Mouse (Mus musculus) layer of hippocampus, adult 9-10 months (tissue): ENCODE data around the gene Sacs.

Source experiments
- DNase-seq: peaks from one replicate; pipeline ENCODE4 v3.0.0; 2022; ENCODE audit warnings: low spot score

Sacs gene

GRCm38 (mm10) chr14:61237101-61237654 lies 98.9 kb downstream of the Sacs start:
- DNase-seq = no peak

- DNase-seq = no peak
These were observed 100.5 kb downstream of the Sacs start for GRCm38 (mm10) chr14:61238751-61239150.

GRCm38 (mm10) chr14:61242611-61243010 lies 104.4 kb downstream of the Sacs start:
- no peak for DNase-seq

- DNase-seq = no peak
These were observed 108.2 kb downstream of the Sacs start for GRCm38 (mm10) chr14:61246444-61246843.

GRCm38 (mm10) chr14:61252596-61253388 lies 114.5 kb downstream of the Sacs start:
- DNase-seq = no peak

- no peak for DNase-seq
These were observed 120.1 kb downstream of the Sacs start, which contains the start of gene Sgcg for GRCm38 (mm10) chr14:61258352-61258751. Gene Sgcg (minus strand): TSS chr14:61258490.

GRCm38 (mm10) chr14:61259084-61259483 lies 120.8 kb downstream of the Sacs start:
- no peak for DNase-seq

- no peak for DNase-seq
These were observed 129.7 kb downstream of the Sacs start for GRCm38 (mm10) chr14:61267908-61268475.

- DNase-seq = no peak
These were observed 136.3 kb downstream of the Sacs start for GRCm38 (mm10) chr14:61274414-61275198.

- DNase-seq = no peak
These were observed 139.0 kb downstream of the Sacs start for GRCm38 (mm10) chr14:61277285-61277684.

GRCm38 (mm10) chr14:61278676-61279300 lies 140.5 kb downstream of the Sacs start:
- no peak for DNase-seq

GRCm38 (mm10) chr14:61288606-61289286 lies 150.5 kb downstream of the Sacs start:
- no peak for DNase-seq
